Mouse (Mus musculus) left cerebral cortex, postnatal 14 days (tissue): Measurements from ENCODE around the gene Olfr686. TPM values are rescaled to one million over a fixed set of nuclear protein-coding genes. Genes with fewer than 3 reads are reported as not detected.

Experiments
- DNase-seq, 2 experiments: peaks; one replicate each; pipeline ENCODE4 v3.0.0; 2021 to 2022; ENCODE audit warnings: low spot score in 2 of 2, mixed read lengths in 1 of 2
- intact Hi-C: fragments of 180-260 bp; cut with DNase I; formaldehyde crosslinking; loops from one replicate; pipeline ENCODE4 v1.15.1; 2025
- long read RNA-seq, 2 experiments: library from polyadenylated mRNA; stranded (forward); transcript quantifications; one replicate each; pipeline ENCODE4 v2.0.0; 2021
- total RNA-seq, 2 experiments: library from RNA; stranded (reverse); gene quantifications; 2 replicates each; pipeline ENCODE4 v1.2.3; 2021

Gene Olfr686
- total RNA-seq = not detected
- long read RNA-seq, experiment 1 = 0 reads
- long read RNA-seq, experiment 2 = 0 reads

DNA sequence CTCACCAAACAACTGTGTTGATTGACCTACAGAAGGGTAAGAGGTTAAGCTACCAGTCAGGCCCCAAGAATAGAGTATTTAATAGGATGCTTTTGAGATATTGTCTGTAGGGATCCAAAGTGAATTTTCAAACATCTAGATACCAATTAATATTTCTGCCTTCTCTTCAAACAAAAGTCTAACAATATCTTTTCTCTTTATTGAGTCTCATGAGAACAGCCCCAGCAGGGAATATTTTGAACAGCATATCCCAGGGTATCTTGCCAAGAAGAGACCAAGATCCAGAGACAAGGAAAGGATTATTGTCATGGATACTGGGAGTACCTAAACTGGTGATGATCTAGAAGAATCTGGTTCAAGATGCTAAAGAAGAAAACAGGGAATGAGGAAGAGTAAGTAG is at the start of gene Olfr686:
TSS of gene Olfr686 (minus strand) at position 101 of the 400 bp plus-strand sequence.
- intact Hi-C loops = no loop called here

DNA sequence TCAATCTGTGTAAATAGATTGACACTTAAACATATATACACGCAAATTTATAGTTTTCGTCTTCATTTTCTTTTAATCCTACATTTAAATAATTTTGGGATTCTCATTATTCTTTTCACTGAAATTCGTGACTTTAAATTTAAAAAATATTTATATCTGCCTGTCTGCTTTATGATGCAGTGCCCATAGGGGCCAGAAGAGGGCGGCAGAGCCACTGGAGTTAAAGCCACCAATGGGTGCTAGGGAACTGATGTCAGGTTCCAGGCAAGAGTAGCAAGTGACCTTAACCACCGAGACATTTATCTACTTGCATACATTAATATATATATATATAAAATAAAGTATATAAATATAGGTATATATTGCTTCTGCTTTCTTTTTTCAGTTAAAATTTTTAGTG is 49.4 kb upstream of the Olfr686 start:
- intact Hi-C loops = no loop called here
- peak in 1 of 2 experiments; percentile 3 for DNase-seq

More for the DNA sequence above, at the start of gene Olfr686:
- no peak for DNase-seq

DNA sequence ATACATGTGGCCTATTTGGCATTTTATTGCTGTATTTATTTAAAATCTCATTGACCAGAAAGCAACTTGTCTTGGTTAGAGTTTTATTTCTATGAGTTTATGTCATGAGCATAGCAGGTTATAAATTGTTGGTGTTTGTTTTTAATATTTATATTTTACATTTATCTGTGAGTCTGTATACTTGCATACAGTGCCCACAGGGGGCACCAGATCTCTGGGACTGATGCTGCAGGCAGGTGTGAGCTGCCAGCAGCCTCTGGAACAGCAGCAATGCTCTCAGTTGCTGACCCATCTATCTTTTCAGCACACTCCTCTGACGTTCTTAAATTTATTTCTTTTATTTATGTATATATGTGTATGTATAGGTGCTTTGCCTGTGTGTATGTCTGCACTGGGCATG is 40.9 kb upstream of the Olfr686 start:
- no peak for DNase-seq
- intact Hi-C loops = no loop called here

DNA sequence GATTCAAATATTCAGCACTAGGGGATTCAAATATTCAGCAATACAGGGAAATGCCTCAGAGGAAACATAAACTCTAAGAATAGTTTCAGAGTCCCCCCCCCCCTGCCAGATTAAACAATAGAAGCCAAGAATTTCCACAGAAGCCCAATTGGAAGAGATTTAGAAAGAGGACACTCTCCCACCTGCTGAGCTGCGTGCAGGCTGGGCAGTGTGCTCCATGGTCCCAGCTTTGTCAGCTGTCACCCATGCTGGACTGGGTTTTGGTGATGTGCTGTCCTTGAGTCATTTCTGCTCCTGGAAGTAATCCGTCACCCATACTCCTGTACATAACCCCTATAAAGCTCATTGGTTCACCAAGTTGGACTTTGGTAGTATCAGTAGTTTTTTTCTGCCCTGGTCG is 40.4 kb upstream of the Olfr686 start:
- intact Hi-C loops = no loop called here
- DNase-seq = no peak

DNA sequence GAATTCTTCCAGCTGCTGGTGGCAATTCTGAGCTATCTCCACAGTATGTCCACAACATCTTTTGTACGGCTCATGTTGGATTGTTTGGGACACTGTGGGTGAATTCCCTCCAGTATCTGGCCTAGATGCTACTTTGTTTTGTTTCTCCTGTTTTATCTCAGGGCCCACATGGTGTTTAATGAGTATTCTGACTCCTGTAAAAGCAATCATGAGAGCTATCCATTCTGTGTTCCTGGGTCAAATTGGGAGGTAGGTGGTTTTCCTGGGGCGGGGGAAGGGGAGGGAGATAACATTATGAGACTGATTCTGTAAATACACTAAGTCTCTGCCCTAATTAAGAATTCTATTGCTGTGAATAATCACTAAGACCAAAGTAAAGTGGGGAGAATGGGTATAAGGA is 22.1 kb upstream of the Olfr686 start:
- DNase-seq = no peak
- intact Hi-C loops = no loop called here

DNA sequence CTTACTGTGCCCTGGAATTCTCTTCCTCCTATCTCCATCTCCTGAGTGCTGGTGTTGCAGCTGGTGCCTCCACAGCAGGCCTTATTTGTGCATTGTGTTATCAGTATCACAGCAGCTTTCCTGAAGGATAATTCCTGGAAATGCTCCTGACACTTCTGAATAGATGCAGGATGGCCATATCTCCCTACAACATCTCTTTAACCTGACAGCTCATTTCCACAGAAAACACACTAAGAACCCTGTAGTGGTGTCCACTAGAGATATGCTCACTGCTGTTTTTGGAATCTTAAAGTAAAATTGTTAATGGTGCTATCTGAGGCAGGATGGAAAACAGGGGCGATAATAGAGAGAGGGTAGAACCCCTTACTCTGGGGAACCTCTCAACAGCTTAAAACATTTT is 20.9 kb upstream of the Olfr686 start:
- intact Hi-C loops = no loop called here
- no peak for DNase-seq

DNA sequence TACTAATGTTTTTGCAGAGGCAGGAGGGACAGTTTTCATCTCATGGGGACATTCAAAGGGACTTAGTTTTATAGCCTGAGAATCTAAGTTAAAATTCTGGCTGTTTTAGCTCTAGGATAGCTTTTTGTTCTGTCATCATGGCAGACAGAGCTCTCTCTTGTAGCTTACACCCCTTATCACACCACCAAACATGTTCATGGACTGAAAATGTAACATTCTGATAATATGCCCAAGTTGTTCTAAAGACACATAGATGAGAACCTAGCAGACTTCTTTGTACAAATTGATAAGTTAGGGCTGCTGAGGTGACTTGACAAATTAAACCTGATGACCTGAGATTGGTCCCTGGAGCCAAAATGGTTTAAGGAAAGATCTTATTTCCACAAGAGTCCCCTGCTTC is 19.4 kb upstream of the Olfr686 start:
- intact Hi-C loops = no loop called here
- DNase-seq = no peak

DNA sequence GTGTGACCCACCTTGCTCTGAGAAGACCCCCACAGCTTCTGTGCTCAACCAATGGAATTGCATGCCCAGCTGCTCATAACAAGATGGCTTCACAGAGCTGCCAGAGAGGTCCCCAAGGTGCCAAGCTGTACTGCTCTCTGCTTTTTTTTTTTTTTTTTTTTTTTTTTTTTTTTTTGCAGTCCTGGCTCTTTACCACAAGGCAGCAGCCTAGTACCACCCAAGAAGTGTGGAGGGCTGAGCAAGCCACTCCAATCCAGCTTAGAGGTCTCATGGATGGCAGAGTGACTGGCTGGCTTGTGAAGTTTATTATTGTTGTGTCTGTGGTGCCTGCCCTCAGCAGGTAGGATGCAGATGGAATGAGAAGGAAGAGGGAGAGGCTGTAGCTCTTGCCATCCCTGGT is 18.8 kb upstream of the Olfr686 start:
- no peak for DNase-seq
- intact Hi-C loops = no loop called here

DNA sequence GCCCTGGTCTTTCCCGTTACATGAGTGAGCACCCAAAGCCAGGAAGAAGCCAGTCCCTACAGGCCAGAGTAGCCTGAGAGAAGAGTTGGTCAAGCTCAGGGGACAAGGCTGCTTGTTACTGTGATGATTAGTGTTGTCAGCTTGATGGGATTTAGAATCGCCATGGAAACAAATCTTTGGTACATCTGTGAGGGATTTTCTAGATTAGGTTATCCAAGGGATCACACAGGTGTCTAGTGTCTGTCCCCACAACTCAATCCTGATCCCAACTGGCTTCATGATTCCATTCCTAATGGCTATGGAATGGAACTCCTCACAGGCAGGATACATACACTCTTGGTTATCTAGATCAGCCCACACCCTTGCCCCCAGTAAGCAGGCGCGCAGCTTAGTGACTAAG is 11.0 kb upstream of the Olfr686 start:
- intact Hi-C loops = no loop called here
- DNase-seq = no peak

DNA sequence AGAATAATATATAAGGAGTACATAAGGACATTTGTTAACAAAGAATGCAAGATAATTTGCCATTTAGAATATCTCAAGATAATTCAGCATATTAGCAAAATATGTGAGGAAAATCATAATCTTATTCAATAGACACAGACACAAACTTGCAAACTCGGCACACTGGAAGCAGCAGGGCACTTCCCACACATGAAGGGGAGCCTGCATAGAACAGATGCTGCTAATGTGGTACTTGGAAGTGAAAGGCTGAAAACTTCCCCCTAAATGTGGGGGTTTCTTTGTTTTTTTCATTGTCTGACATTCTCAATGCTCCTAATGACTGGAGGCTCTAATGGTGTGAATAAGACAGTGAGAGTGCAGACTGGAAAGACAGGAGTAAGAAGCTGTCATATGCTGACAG is 7.5 kb upstream of the Olfr686 start:
- intact Hi-C loops = no loop called here
- DNase-seq = peak in 1 of 2 experiments; percentile 6

DNA sequence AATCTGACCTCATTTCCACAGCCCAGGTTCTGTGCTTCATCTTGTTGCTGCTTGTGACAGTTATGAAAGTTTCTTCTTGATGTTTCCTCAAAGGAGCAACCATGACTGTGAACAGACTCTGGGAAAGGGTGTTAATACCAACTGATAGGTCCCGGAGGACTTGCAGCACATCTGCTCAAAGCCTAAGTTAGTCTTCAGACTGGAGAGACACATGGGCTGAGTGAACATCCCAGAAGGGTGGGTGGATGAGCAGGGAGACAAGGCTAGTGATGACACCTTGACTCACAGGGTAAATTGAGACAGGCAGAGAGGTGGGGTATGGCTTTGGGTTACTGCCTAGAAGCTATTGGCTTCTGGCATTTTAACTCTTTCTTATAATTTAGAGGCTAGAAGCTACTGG is 21.4 kb downstream of the Olfr686 start, which contains the start of gene Olfr685:
TSS of gene Olfr685 (minus strand) at position 101 of the 400 bp plus-strand sequence.
- intact Hi-C loops = no loop called here
- DNase-seq = no peak

DNA sequence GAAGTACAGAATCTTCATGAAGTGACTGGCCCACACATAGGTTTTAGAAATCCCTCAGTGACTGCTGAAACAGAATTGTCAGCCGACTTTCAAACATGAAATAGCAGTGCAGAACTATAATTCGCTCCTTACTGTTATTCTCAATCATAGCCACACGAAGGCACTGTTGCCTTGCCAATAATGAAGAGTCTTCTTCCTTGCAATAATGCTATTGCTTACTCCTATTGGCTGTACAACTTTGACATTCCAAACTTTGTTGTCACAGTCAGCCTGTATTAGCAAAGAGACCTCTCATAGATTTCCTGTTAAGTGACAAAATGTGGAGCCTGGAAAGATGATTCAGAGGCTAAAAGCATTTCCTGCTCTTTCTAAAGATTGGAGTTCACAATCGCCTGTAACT is 36.5 kb downstream of the Olfr686 start:
- intact Hi-C loops = loop anchor here (5.0 kb wide), 2 partner anchors 307 to 357 kb away; no protein-coding TSS in a partner anchor
- peak; percentile 52 to 57 for DNase-seq

DNA sequence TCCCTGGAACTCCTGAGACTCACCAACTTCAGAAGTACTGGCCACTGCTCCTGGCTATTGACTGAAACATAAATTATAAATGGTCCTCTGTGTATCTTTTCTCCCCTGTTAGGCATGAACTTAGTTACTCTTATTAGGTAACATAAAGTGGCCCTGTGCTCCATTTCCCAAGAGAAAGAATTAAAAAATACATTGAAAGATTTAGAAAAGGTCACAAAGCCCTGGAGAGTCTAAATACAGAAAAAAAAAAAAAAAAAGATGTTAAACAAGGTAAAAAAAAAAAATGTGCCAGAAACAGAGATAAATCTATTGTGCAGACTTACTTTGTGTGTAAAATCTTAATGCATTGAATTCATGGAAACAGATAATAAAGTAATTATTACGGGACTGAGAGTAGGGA is 43.7 kb downstream of the Olfr686 start, which contains the start of gene Olfr684:
TSS of gene Olfr684 (minus strand) at position 101 of the 400 bp plus-strand sequence.
- DNase-seq = no peak

More for the DNA sequence above, 43.7 kb downstream of the Olfr686 start, which contains the start of gene Olfr684:
- intact Hi-C loops = no loop called here

Other genes with a start within 250 kb of the Olfr686 start
- not detected for gene Olfr670, start 244.9 kb downstream of the Olfr686 start, total RNA-seq
- not detected for gene Olfr671, start 228.4 kb downstream of the Olfr686 start, total RNA-seq
- not detected for gene Olfr672, start 205.5 kb downstream of the Olfr686 start, total RNA-seq
- not detected for gene Olfr675, start 179.0 kb downstream of the Olfr686 start, total RNA-seq
- not detected for gene Olfr676, start 174.8 kb downstream of the Olfr686 start, total RNA-seq
- not detected for gene Olfr677, start 156.1 kb downstream of the Olfr686 start, total RNA-seq
- not detected for gene Olfr678, start 143.0 kb downstream of the Olfr686 start, total RNA-seq
- gene Olfr679, start 126.3 kb downstream of the Olfr686 start, total RNA-seq = not detected
- gene Olfr680-ps1, start 114.7 kb downstream of the Olfr686 start, total RNA-seq = not detected
- gene Olfr681, start 90.6 kb downstream of the Olfr686 start, total RNA-seq = not detected
- not detected for gene Olfr683, start 60.5 kb downstream of the Olfr686 start, total RNA-seq
- gene Olfr684, start 43.8 kb downstream of the Olfr686 start, total RNA-seq = not detected
- not detected for gene Olfr685, start 21.5 kb downstream of the Olfr686 start, total RNA-seq
- not detected for gene Olfr688, start 80.6 kb upstream of the Olfr686 start, total RNA-seq
- not detected for gene Olfr689, start 103.7 kb upstream of the Olfr686 start, total RNA-seq
- gene Olfr690, start 126.6 kb upstream of the Olfr686 start, total RNA-seq = 1 to 10 TPM in 1 of 2 experiments, under 1 TPM in 1; 0.87 to 1.1 TPM
- 1 to 10 TPM; 1.1 to 1.4 TPM for gene Olfr691, start 134.8 kb upstream of the Olfr686 start, total RNA-seq
- gene Olfr692, start 160.7 kb upstream of the Olfr686 start, total RNA-seq = not detected
- not detected for gene Gm5901, start 167.6 kb upstream of the Olfr686 start, total RNA-seq
- 10 to 100 TPM; 70.2 to 74.2 TPM for gene Fam160a2, start 192.6 kb upstream of the Olfr686 start, total RNA-seq
- under 1 TPM; 0.37 to 0.51 TPM for gene Cnga4, start 197.1 kb upstream of the Olfr686 start, total RNA-seq
- 10 to 100 TPM; 56.6 to 62.4 TPM for gene Cckbr, start 218.2 kb upstream of the Olfr686 start, total RNA-seq